Comparison of ENCODE assay signal across 16 mouse cellular contexts in genomic region chr6:138792802-138793201, GRCm38 (mm10).
"Had no signal": no experiment of that assay in that cellular context is flagged by ENCODE, and none has a peak within 500 bp of the region (broad histone marks: within the 10 kb centered on the region; RNA-seq: fewer than 3 reads in every experiment).

No protein-coding gene starts in this region.

- H3K27me3 ChIP-seq: neural tube, embryonic 13.5 days; neural tube, embryonic 15.5 days; stomach, embryonic 15.5 days had no signal

- H3K4me2 ChIP-seq: neural tube, embryonic 13.5 days; neural tube, embryonic 15.5 days; stomach, embryonic 15.5 days had no signal

- H3K4me3 ChIP-seq: neural tube, embryonic 13.5 days; neural tube, embryonic 15.5 days; stomach, embryonic 15.5 days had no signal

- H3K27ac ChIP-seq: neural tube, embryonic 13.5 days; neural tube, embryonic 15.5 days; stomach, embryonic 15.5 days; stomach, postnatal 0 days had no signal

- H3K4me1 ChIP-seq: neural tube, embryonic 13.5 days; neural tube, embryonic 15.5 days; stomach, embryonic 15.5 days had no signal

- DNase-seq: retina, postnatal 1 day; right cerebral cortex, adult 18-20 months; right cerebral cortex, postnatal 14 days; right cerebral cortex, postnatal 25 days; right cerebral cortex, postnatal 4 days; spleen, adult 18-20 months; thymus, adult 18-20 months; thymus, adult 2 months; thymus, postnatal 14 days; thymus, postnatal 25 days; thymus, postnatal 36 days; thymus, postnatal 4 days had no signal

- H3K36me3 ChIP-seq: neural tube, embryonic 13.5 days; neural tube, embryonic 15.5 days; stomach, embryonic 15.5 days had no signal

- H3K9me3 ChIP-seq: neural tube, embryonic 13.5 days; neural tube, embryonic 15.5 days; stomach, embryonic 15.5 days had no signal

- H3K9ac ChIP-seq: neural tube, embryonic 13.5 days; neural tube, embryonic 15.5 days; stomach, embryonic 15.5 days had no signal
